Mouse (Mus musculus): ENCODE data around the gene Dnajc12.
"Not testable (repeated sequence)": the region's sequence is repeated elsewhere in the genome, so short reads cannot be mapped to it uniquely, and the experiment has no call there.

Gene Dnajc12

GRCm38 (mm10) chr10:63382372-63383279 lies at the start of gene Dnajc12:
Gene Dnajc12 (plus strand): TSS chr10:63382443.
- ATAC-seq (ENCODE audit: insufficient number of reproducible peaks, low FRiP score, low TSS enrichment): peak; percentile 94

GRCm38 (mm10) chr10:63336901-63337300 lies 45.3 kb upstream of the Dnajc12 start:
- ATAC-seq (ENCODE audit: insufficient number of reproducible peaks, low FRiP score, low TSS enrichment): no peak

GRCm38 (mm10) chr10:63337326-63337725 lies 44.9 kb upstream of the Dnajc12 start:
- ATAC-seq (ENCODE audit: insufficient number of reproducible peaks, low FRiP score, low TSS enrichment): no peak

GRCm38 (mm10) chr10:63337951-63338836 lies 44.0 kb upstream of the Dnajc12 start:
- peak; percentile 80 for ATAC-seq (ENCODE audit: insufficient number of reproducible peaks, low FRiP score, low TSS enrichment)

GRCm38 (mm10) chr10:63338914-63339643 lies 43.2 kb upstream of the Dnajc12 start:
- ATAC-seq (ENCODE audit: insufficient number of reproducible peaks, low FRiP score, low TSS enrichment): peak; percentile 87

- ATAC-seq (ENCODE audit: insufficient number of reproducible peaks, low FRiP score, low TSS enrichment): no peak
These were observed 40.9 kb upstream of the Dnajc12 start for GRCm38 (mm10) chr10:63341351-63341750.

- ATAC-seq (ENCODE audit: insufficient number of reproducible peaks, low FRiP score, low TSS enrichment): no peak
These were observed 37.5 kb upstream of the Dnajc12 start for GRCm38 (mm10) chr10:63344751-63345150.

GRCm38 (mm10) chr10:63348291-63348690 lies 34.0 kb upstream of the Dnajc12 start:
- no peak for ATAC-seq (ENCODE audit: insufficient number of reproducible peaks, low FRiP score, low TSS enrichment)

- no peak for ATAC-seq (ENCODE audit: insufficient number of reproducible peaks, low FRiP score, low TSS enrichment)
These were observed 31.6 kb upstream of the Dnajc12 start for GRCm38 (mm10) chr10:63350666-63351065.

GRCm38 (mm10) chr10:63351099-63351498 lies 31.1 kb upstream of the Dnajc12 start:
- ATAC-seq (ENCODE audit: insufficient number of reproducible peaks, low FRiP score, low TSS enrichment): not testable (repeated sequence)

GRCm38 (mm10) chr10:63352111-63352510 lies 30.1 kb upstream of the Dnajc12 start:
- no peak for ATAC-seq (ENCODE audit: insufficient number of reproducible peaks, low FRiP score, low TSS enrichment)

- no peak for ATAC-seq (ENCODE audit: insufficient number of reproducible peaks, low FRiP score, low TSS enrichment)
These were observed 21.7 kb upstream of the Dnajc12 start for GRCm38 (mm10) chr10:63360502-63360901.

- no peak for ATAC-seq (ENCODE audit: insufficient number of reproducible peaks, low FRiP score, low TSS enrichment)
These were observed 16.3 kb upstream of the Dnajc12 start for GRCm38 (mm10) chr10:63365918-63366455.

- ATAC-seq (ENCODE audit: insufficient number of reproducible peaks, low FRiP score, low TSS enrichment): no peak
These were observed 14.9 kb upstream of the Dnajc12 start for GRCm38 (mm10) chr10:63367386-63367785.

GRCm38 (mm10) chr10:63368041-63368440 lies 14.2 kb upstream of the Dnajc12 start:
- ATAC-seq (ENCODE audit: insufficient number of reproducible peaks, low FRiP score, low TSS enrichment): no peak

- no peak for ATAC-seq (ENCODE audit: insufficient number of reproducible peaks, low FRiP score, low TSS enrichment)
These were observed 5.9 kb upstream of the Dnajc12 start for GRCm38 (mm10) chr10:63376303-63376702.

GRCm38 (mm10) chr10:63377468-63377867 lies 4.8 kb upstream of the Dnajc12 start:
- no peak for ATAC-seq (ENCODE audit: insufficient number of reproducible peaks, low FRiP score, low TSS enrichment)

GRCm38 (mm10) chr10:63378948-63379680 lies 3.1 kb upstream of the Dnajc12 start:
- ATAC-seq (ENCODE audit: insufficient number of reproducible peaks, low FRiP score, low TSS enrichment): no peak

GRCm38 (mm10) chr10:63381498-63382280 lies 554 bp upstream of the Dnajc12 start, which contains the start of gene Sirt1:
Gene Sirt1 (minus strand): TSS chr10:63381704.
- no peak; the same call in 1 of the 2 replicates for ATAC-seq (ENCODE audit: insufficient number of reproducible peaks, low FRiP score, low TSS enrichment)

Measured in cerebellum, adult (tissue).